Mouse (Mus musculus) left cerebral cortex, postnatal 4 days (tissue): ENCODE results near the gene Znhit2. TPM values are rescaled to one million over a fixed set of nuclear protein-coding genes. Genes with fewer than 3 reads are reported as not detected.

Source experiments
- DNase-seq: peaks from one replicate; pipeline ENCODE4 v3.0.0-alpha.2; 2022
- intact Hi-C: fragments of 180-260 bp; cut with DNase I; formaldehyde crosslinking; loops from one replicate; pipeline ENCODE4 v1.15.1; 2025
- total RNA-seq, 2 experiments: library from RNA; stranded (reverse); gene quantifications; 2 replicates each; pipeline ENCODE4 v1.2.3; 2021

Znhit2 gene
- total RNA-seq, 2 experiments from 2014 or later: 25.1 to 27.5 TPM

DNA sequence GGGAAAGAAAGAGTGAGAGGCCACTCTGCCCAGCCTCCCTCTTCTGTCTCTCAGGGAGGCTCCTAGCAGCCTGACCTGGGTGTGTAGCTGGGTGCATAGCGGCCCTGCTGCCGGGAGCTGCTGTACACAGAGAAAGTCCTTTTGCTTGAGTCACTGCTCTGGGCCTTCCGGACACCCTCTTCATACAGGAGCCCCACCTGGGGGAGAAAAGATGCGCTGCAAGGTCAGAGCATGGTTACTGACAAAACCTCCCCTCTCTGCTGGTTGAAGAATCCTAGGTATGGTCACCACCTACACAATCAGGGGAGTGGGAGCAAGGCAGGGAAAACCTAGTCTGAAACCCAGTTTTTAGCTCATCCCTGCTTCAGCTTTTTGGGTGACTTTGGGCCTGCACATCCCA is 8.0 kb downstream of the Znhit2 start:
- intact Hi-C loops: no loop called here
- no peak for DNase-seq

DNA sequence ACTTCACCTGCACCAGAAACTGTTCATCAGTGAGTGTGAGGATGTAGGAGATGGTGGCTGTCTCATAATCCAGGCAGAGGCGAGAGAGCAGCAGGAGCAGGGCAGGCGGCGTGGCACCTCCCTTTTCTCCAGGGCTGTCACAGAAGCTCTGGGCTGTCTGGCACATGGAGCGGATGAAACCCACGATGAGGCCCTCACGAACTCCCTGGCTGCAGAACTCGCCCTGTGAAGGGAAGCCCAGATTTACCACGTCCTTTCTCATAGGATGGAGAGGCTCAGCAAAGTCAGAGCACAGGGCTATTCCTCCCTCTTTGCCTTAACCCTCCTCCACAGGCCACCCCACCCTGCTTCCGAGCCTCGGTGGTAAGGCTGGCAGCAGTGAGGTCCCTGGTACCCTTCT is 8.9 kb downstream of the Znhit2 start:
- intact Hi-C loops: no loop called here
- no peak for DNase-seq

DNA sequence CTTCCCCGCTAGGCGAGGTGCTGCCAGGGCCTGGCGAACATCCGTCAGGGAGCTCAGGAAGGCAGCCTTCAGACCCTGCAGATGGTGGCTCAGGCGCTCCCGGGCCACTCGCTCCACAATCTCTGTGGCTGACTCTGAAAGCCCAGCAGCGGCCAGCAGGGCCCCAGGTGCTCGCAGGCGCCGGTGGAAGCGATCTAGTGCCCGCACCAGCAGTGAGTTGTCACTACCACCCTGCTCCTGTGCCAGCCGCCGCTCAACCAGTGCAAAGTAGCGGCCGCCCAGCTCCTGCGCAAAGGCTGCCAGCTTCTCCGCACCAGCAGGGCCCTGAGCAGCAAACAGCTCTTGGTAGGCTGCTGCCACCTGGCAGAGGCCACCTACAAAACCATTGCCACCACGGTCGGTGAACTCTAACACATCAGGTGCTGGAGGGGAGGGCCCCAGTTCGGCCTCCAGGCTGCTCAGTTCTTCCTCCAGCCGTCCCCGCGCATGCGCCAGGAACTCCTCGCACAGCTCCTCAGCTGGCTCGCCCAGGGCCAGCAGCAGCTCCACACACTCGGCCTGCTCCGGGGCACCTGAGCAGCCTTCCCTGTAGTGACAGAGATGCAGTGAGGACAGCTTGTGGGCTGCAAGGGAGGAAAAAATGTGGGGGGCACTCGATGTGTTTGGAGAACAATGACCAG is 9.7 kb downstream of the Znhit2 start:
- intact Hi-C loops: no loop called here

DNA sequence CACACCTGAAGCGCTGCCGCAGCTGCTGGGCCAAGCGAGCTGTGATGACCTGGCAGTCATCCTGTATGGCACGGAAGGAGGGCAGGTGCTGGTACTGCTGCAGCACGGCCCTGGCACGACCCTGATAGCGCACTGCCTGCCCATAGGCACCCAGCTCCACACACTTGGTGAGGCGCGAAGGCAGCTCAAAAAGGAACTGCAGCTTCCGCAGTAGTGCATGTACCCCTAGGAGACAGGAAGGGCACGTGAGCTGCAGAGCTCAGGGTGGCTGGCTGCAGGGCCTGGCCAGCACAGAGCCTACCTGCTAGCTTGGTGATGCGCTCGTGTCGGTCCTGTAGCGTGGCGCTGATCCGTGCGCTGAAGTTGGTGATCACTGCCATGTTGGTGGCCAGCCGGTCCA is 10.3 kb downstream of the Znhit2 start:
- DNase-seq: no peak
- intact Hi-C loops: no loop called here

More for the DNA sequence above, 9.7 kb downstream of the Znhit2 start:
- no peak for DNase-seq

DNA sequence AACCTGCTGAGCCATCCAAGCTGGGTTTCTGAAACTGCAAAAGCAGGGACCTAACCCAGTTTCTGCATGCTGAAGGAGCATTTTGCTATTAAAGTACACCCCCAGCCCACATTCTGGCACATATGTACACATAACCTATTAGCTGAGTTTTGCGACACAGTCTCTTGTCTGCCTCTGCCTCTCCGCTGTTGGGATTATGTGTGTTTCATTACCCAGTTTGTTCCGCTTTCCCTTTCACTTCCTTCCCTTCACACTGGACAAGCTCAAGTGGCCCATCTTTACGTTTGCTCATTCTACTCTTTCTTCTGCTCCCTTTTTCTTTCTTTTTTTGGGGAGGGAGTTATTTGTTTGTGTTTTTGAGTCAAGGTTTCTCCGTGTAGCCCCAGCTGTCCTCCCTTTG is 12.9 kb downstream of the Znhit2 start:
- DNase-seq: no peak
- intact Hi-C loops: no loop called here

DNA sequence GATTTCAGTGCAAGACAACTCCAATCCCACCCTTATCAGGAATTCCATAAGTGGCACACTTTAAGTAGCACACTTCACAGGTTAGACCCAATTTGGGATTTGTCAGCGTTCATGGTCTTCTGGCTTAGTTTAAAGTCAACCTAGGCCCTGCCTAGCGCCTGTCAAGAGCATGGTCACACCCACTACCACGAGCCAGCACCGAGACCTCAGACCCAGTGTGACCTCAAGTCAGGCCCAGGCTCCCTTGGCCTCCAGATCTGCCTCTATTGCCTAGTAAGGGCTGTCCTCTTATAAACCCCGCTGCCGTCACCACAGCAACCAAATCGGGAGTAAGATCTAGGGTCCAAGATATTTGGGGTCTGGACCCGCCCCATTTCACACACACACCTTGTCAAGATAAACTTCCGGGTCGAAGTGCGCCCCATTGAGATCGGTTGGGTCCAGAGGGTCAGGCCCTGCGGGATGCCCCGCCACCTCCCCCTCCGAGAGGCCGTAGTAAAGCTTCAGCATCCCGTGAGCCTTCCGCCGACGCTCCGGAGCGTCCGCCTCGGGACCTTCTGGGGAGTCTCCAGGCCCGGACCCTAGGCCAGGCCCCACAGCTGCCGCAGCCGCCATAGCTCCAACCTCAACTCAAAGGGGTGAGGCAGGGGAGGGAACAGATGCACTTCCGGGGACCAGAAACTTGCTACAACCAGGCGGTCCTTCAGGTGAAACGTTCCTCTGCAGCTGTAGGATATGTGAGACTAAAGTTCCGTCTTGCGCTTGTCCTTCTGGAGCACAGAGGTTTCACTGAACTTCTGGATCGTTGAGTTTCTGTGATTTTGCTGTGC is 15.8 kb downstream of the Znhit2 start, which contains the start of gene Vps51:
Gene Vps51, minus strand, starts transcription at position 668 of the 830 bp plus-strand sequence.
- intact Hi-C loops: no loop called here
- DNase-seq: peak; percentile 81

DNA sequence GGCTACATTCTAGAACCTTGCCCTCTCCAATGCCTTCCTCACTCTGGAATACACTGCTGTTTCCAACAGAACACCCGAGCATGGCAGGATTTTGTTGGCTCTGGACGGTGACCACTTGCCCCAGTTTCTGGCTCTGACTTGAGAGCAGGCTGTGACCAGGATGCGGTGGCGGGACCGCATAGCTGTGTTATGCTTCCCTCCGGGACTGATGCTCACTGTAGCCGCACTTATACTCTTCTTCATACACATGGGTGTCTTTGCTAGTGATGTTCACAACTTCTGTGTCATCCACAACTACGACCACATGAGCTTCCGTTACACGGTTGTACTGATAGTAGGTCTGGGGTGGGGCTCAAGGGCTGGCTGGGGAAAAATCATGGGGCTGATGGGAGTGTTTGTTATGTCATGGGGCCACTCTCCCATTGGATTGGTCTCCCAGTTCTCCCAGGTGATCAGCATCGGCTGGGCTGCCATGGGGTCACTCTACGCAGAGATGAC is 19.0 kb downstream of the Znhit2 start, which contains the start of gene Tmem262:
Gene Tmem262, plus strand, starts transcription at position 51 of the 498 bp plus-strand sequence.
- intact Hi-C loops: no loop called here
- DNase-seq: no peak

DNA sequence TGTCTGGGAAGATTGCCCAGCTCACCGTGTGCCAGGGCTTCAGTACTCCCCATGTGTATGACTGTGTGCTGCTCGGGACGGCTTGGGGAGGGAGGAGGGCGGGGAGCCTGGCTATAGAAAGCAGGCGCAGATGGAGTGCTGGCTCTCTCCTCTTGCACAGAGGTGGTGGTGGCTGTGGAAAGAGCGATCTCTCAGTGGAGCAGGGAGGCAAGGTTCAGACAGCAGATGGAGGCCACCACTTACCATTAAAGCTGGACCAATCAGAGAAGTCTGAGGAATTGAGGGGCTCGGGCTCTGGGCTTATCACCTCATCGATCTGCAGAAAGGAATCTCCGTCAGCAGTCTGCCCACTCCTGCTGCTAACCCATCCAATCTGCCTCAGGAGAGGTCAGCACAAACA is 21.2 kb downstream of the Znhit2 start, which contains the start of gene Gm28374:
Gene Gm28374, minus strand, starts transcription at position 101 of the 400 bp plus-strand sequence.
- intact Hi-C loops: no loop called here
- DNase-seq: no peak

DNA sequence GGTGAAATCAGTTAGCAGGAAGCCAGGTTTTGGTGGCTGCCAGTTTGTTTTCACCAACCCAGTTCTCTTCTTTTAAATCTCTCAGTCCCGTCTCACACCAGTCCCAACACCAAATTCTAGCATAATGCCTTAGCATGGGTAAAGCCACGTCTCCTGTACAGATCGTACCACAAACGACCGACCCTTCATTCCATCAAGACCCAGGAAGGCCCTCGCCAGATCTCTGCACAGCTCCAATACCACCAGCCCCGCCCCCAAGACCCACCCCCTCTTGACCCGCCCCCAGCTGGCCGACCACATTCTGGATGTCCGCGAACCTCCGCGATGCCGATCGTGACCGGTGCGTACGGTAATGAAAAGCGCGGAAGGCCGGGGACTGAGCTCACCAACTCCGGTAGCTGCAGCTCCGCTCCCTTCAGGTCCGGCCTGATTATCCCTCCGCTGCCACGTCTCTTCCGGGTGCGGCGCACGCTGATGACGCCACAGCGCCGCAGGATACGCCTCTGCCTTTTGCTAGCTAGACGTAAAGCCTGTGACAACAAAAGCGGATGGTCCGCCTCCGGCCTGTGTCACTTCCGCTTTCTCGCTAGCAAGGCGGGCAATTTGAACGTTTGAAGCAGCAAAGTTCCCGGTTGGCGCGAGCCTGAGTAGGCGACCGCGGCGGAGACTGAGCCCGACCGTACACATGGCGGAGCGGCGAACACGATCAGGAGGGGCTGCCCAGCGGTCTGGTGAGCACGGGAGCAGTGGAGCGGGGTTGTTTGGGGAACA is 23.7 kb downstream of the Znhit2 start, which contains the start of the genes Zfpl1 and Cdca5:
Gene Zfpl1, minus strand, starts transcription at position 479 of the 771 bp plus-strand sequence.
Gene Cdca5, plus strand, starts transcription at position 506 of the 771 bp plus-strand sequence.
- intact Hi-C loops: no loop called here
- DNase-seq: peak; percentile 98

DNA sequence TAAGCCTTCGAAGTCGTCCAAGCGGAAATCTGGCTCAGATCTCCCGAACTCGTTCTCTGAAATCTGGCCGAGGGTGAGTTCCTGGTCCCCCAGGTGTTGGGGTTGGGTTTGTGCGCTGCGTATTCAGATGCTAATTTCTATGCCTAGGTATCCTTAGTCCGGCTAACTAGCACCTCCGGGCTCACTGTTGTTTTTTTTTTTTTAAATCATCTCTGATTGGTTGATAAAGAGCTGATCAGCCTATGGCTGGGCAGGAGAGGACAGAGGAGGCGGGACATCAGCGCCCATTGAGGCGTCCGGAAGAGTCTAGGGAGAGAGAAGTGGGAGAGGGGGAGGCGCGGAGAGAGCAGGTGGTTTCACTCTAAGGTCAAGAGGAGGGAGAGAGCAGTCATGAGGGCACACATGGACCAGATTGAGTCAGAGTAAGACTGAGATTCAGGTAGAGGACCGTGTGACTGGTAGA is 24.5 kb downstream of the Znhit2 start:
- intact Hi-C loops: no loop called here
- DNase-seq: peak; percentile 62

DNA sequence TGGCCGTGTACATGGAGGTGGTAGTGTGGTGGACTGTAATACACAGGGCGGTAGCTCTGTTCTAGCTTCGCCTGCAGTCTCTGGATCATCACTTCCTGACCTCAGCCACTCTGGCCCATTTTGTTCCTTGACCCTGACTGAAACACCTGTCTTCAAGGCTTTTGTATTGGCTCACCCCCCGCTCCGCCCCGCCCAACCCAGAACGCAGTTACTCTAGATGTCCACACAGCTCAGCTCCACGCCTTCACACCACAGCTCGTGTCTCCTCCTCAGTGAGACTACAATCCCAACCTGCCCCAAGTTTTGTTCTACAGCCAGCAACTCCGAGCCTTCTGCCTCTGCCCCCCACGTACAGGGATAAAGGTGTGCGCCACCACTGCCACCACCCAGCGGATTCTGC is 27.8 kb downstream of the Znhit2 start:
- DNase-seq: no peak
- intact Hi-C loops: no loop called here

DNA sequence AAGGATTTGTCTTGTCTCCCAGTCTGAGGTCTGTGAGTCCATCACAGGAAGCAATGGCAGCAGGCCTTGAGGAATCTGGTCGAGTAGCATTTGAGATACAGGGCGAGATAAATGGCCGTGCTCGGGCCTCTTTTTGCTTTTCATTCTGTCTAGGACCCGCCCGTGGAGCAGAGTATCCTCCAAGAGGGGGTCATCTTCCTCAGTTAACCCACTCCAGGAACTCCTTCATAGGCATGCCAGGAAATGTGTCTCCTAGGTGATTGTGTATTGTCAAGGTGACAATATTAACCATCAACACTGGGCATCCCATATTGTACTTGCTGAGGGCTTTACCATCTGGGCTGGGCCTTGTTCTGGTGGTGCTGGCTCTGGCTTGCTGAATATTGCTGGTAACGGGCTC is 33.1 kb downstream of the Znhit2 start, which contains the start of gene AC131692.1:
Gene AC131692.1, plus strand, starts transcription at position 301 of the 400 bp plus-strand sequence.
- intact Hi-C loops: no loop called here
- no peak for DNase-seq

DNA sequence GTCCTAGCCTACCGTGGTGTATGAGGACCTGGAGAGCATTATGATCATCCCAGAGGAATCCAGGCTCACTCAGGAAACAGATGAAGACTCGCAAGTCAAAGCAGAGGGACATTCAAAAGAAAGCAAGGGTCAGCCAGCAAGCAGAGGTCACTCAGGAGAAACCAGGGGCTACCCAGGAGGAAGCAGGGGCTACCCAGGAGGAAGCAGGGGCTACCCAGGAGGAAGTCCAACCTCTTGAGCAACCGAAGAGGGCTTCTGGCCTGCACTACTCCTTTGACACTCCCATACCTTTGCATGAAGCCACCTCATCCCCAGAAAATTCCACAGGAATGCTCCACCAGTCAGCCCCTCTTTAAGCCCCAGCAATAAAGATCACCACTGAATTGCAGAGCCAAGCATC is 36.9 kb downstream of the Znhit2 start:
- DNase-seq: no peak
- intact Hi-C loops: no loop called here

DNA sequence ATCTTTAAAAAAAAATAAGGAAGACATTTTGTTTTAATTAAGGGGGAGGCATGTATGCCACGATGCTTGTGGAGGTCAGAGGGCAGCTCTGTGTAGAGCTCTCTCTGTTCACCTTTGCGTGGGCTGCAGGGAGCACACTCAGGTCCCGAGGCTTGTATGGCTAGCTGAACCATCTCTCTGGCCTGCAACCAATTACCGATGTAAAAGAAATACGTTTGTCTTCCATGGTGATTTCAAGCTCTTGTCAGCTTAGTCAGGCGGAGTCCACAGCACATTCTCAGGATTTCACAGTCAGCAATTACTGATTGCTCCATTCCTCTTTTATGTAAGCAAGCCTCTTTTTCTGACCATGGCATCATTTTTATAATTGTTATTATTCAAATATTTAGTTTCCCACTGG is 40.2 kb downstream of the Znhit2 start:
- DNase-seq: no peak
- intact Hi-C loops: no loop called here

DNA sequence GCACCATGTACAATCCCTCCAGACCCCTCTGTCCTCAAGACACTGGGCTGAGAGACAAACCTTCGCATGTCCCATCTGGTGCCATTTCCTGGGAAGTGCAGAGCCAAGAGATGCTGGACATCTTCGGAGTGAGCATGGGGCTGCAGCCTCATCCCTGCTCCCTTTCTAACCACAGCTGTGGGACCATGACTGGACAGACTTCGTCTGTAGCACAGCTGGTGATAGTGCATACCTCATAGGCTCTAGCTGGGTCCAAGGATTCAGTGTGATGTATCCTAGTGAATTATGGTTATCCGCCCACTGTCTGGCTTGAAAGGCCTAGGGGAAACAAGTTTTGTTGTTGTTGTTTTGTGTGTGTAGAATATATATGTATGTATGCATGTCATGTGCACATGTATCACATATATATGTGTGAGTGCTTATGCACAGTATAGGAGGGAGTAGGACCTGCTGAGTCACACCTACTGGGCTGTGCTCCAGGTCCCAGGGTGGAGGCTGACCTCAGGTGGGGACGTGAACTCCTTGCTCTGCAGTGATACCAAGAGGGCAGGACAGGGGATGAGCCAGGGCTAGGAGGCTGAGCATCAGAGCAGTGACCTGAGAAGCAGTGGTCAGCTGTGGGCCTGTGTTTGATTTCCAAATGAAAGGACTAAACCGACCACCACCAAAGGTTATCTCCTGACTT is 41.3 kb downstream of the Znhit2 start:
- intact Hi-C loops: no loop called here
- no peak for DNase-seq

DNA sequence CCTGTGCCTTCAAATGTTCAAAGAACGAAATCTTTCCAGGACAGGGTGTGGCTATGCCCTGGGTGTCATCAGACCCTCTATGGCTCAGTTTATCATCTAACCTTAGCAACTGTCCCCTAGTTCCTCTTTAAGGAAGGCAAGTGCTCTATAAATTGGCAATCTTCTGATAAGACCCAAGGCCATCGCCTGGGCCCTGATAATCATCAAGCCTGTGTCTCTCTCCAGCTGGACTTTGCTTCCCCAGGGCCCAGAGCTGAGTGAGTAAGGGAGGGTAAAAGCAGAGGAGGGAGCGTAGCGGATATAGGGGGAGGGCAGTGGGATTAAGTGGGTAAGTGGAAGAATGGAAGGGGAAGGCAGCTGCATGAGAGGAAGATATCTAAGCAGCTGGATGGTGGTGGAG is 43.5 kb downstream of the Znhit2 start:
- DNase-seq: no peak
- intact Hi-C loops: no loop called here

DNA sequence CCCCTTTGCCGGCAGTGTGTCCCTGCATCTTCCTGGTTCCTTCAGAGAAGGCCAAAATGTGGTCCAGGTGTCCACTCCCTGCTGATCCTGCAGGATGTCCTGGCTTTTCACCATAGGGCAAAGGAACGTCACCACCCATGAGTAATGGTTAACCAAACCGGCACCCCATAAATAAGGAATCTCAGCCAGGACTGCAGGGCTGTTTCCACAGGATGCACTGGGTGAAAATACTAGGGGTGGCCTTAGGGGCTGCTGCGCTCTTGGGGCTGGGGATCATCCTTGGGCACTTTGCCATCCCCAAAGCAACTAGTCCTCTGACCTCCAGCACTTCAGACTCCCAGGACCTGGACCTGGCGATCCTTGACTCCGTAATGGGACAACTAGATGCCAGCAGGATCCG is 44.6 kb downstream of the Znhit2 start, which contains the start of gene Naaladl1:
Gene Naaladl1, plus strand, starts transcription at position 197 of the 400 bp plus-strand sequence.
- no peak for DNase-seq
- intact Hi-C loops: no loop called here
